Mouse (Mus musculus): ENCODE measurements around the gene Ndst4.

GRCm38 (mm10) chr3:125745142-125745496 lies 341.2 kb downstream of the Ndst4 start:
- TF ChIP-seq CTCF (IDR thresholded peaks at IDR 0.05; ENCODE audit: low read depth) (no peak), EP300 (IDR thresholded peaks at IDR 0.05; ENCODE audit: low read depth) (no peak)
